Mouse (Mus musculus): ENCODE measurements around the gene Npr1. TPM values are rescaled to one million over a fixed set of nuclear protein-coding genes. Genes with fewer than 3 reads are reported as not detected.

Npr1 gene
- polyA plus RNA-seq, 1 experiment: 0.04 TPM

GRCm38 (mm10) chr3:90412312-90413010 lies 53.2 kb downstream of the Npr1 start:
- no peaks in the 10 kb centered on the region for H3K27me3 ChIP-seq (ENCODE audit: control insufficient read depth)
- no peak overlapping the region for H3K4me3 ChIP-seq (replicated peaks)
- TF ChIP-seq TAL1 (IDR thresholded peaks at IDR 0.05; ENCODE audit: low read length) (no peak), GATA1 (IDR thresholded peaks at IDR 0.05; ENCODE audit: low read length) (no peak)
- H3K4me1 ChIP-seq (ENCODE audit: control insufficient read depth): no peaks in the 10 kb centered on the region; the same call in 1 of the 2 replicates
- no peaks in the 10 kb centered on the region for H3K9me3 ChIP-seq (ENCODE audit: control insufficient read depth, low read length)
- H3K36me3 ChIP-seq (ENCODE audit: control insufficient read depth): peaks cover 96% of the 10 kb centered on the region

GRCm38 (mm10) chr3:90408721-90409120 lies 56.9 kb downstream of the Npr1 start:
- Histone ChIP-seq H3K4me3 (replicated peaks) (no peak overlapping the region), H3K9me3 (ENCODE audit: control insufficient read depth, low read length) (no peaks in the 10 kb centered on the region), H3K27me3 (ENCODE audit: control insufficient read depth) (no peaks in the 10 kb centered on the region), H3K36me3 (ENCODE audit: control insufficient read depth) (peaks cover 98% of the 10 kb centered on the region), H3K4me1 (ENCODE audit: control insufficient read depth) (no peaks in the 10 kb centered on the region; the same call in 1 of the 2 replicates)
- TF ChIP-seq TAL1 (IDR thresholded peaks at IDR 0.05; ENCODE audit: low read length) (no peak), GATA1 (IDR thresholded peaks at IDR 0.05; ENCODE audit: low read length) (no peak)

- no peaks in the 10 kb centered on the region for H3K9me3 ChIP-seq (ENCODE audit: control insufficient read depth, low read length)
- TF ChIP-seq GATA1 (IDR thresholded peaks at IDR 0.05; ENCODE audit: low read length) (no peak), TAL1 (IDR thresholded peaks at IDR 0.05; ENCODE audit: low read length) (no peak)
- no peaks in the 10 kb centered on the region for H3K4me1 ChIP-seq (ENCODE audit: control insufficient read depth)
- H3K27me3 ChIP-seq (ENCODE audit: control insufficient read depth): no peaks in the 10 kb centered on the region
- H3K36me3 ChIP-seq (ENCODE audit: control insufficient read depth): peaks cover 99% of the 10 kb centered on the region
- H3K4me3 ChIP-seq (replicated peaks): no peak overlapping the region
Measured at GRCm38 (mm10) chr3:90406414-90406813, 59.3 kb downstream of the Npr1 start.

- Histone ChIP-seq H3K27me3 (ENCODE audit: control insufficient read depth) (no peaks in the 10 kb centered on the region), H3K4me1 (ENCODE audit: control insufficient read depth) (no peaks in the 10 kb centered on the region), H3K9me3 (ENCODE audit: control insufficient read depth, low read length) (no peaks in the 10 kb centered on the region), H3K36me3 (ENCODE audit: control insufficient read depth) (peaks cover 100% of the 10 kb centered on the region), H3K4me3 (replicated peaks) (no peak overlapping the region)
- TF ChIP-seq GATA1 (IDR thresholded peaks at IDR 0.05; ENCODE audit: low read length): no peak
- no peak for TF ChIP-seq TAL1 (IDR thresholded peaks at IDR 0.05; ENCODE audit: low read length)
Measured at GRCm38 (mm10) chr3:90404609-90405008, 61.1 kb downstream of the Npr1 start.

GRCm38 (mm10) chr3:90404121-90404520 lies 61.5 kb downstream of the Npr1 start:
- Histone ChIP-seq H3K36me3 (ENCODE audit: control insufficient read depth) (peaks cover 100% of the 10 kb centered on the region), H3K9me3 (ENCODE audit: control insufficient read depth, low read length) (no peaks in the 10 kb centered on the region), H3K27me3 (ENCODE audit: control insufficient read depth) (no peaks in the 10 kb centered on the region), H3K4me1 (ENCODE audit: control insufficient read depth) (no peaks in the 10 kb centered on the region), H3K4me3 (replicated peaks) (no peak overlapping the region)
- TF ChIP-seq GATA1 (IDR thresholded peaks at IDR 0.05; ENCODE audit: low read length) (no peak), TAL1 (IDR thresholded peaks at IDR 0.05; ENCODE audit: low read length) (no peak)

GRCm38 (mm10) chr3:90400993-90401392 lies 64.7 kb downstream of the Npr1 start:
- H3K27me3 ChIP-seq (ENCODE audit: control insufficient read depth): no peaks in the 10 kb centered on the region
- no peaks in the 10 kb centered on the region for H3K9me3 ChIP-seq (ENCODE audit: control insufficient read depth, low read length)
- no peak overlapping the region for H3K4me3 ChIP-seq (replicated peaks)
- no peaks in the 10 kb centered on the region for H3K4me1 ChIP-seq (ENCODE audit: control insufficient read depth)
- peaks cover 95% of the 10 kb centered on the region for H3K36me3 ChIP-seq (ENCODE audit: control insufficient read depth)
- TF ChIP-seq GATA1 (IDR thresholded peaks at IDR 0.05; ENCODE audit: low read length) (no peak), TAL1 (IDR thresholded peaks at IDR 0.05; ENCODE audit: low read length) (no peak)

Other genes starting within 250 kb of the Npr1 start
- 3.9 and 4.3 TPM in 2 replicates for gene Jtb, start 234.3 kb downstream of the Npr1 start, polyA plus RNA-seq (2012)
- not detected in 2 replicates for gene Creb3l4, start 222.4 kb downstream of the Npr1 start, polyA plus RNA-seq (2012)
- 0.20 and 0.21 TPM in 2 replicates for gene Slc39a1, start 217.7 kb downstream of the Npr1 start, polyA plus RNA-seq (2012)
- 2.9 and 3.3 TPM in 2 replicates for gene Crtc2, start 211.7 kb downstream of the Npr1 start, polyA plus RNA-seq (2012)
- 1.1 and 1.3 TPM in 2 replicates for gene Dennd4b, start 200.7 kb downstream of the Npr1 start, polyA plus RNA-seq (2012)
- gene Gatad2b, start 172.7 kb downstream of the Npr1 start, polyA plus RNA-seq (2012): 0.37 and 0.40 TPM in 2 replicates
- 0.08 and 0.18 TPM in 2 replicates for gene Slc27a3, start 75.9 kb downstream of the Npr1 start, polyA plus RNA-seq (2012)
- 1.7 and 2.2 TPM in 2 replicates for gene Ints3, start 32.2 kb downstream of the Npr1 start, polyA plus RNA-seq (2012)
- 1.1 and 1.6 TPM in 2 replicates for gene Ilf2, start 10.3 kb upstream of the Npr1 start, polyA plus RNA-seq (2012)
- 0.11 and 0.14 TPM in 2 replicates for gene Snapin, start 25.2 kb upstream of the Npr1 start, polyA plus RNA-seq (2012)
- 7.2 and 8.0 TPM in 2 replicates for gene Chtop, start 43.6 kb upstream of the Npr1 start, polyA plus RNA-seq (2012)
- 0.15 and 0.23 TPM in 2 replicates for gene S100a1, start 48.5 kb upstream of the Npr1 start, polyA plus RNA-seq (2012)
- gene S100a13, start 48.6 kb upstream of the Npr1 start, polyA plus RNA-seq (2012): 0.67 and 0.76 TPM in 2 replicates
- gene S100a14, start 61.0 kb upstream of the Npr1 start, polyA plus RNA-seq (2012): not detected in 2 replicates
- 0.23 and 0.51 TPM in 2 replicates for gene S100a16, start 71.4 kb upstream of the Npr1 start, polyA plus RNA-seq (2012)
- gene S100a3, start 94.7 kb upstream of the Npr1 start, polyA plus RNA-seq (2012): not detected in 2 replicates
- not detected in 2 replicates for gene S100a2, start 124.4 kb upstream of the Npr1 start, polyA plus RNA-seq (2012)
- not detected in 2 replicates for gene Gm42674, start 136.0 kb upstream of the Npr1 start, polyA plus RNA-seq (2012)
- not detected in 2 replicates for gene S100a4, start 137.9 kb upstream of the Npr1 start, polyA plus RNA-seq (2012)
- not detected in 2 replicates for gene S100a5, start 142.7 kb upstream of the Npr1 start, polyA plus RNA-seq (2012)
- not detected in 2 replicates for gene S100a6, start 147.0 kb upstream of the Npr1 start, polyA plus RNA-seq (2012)
- not detected in 2 replicates for gene S100a7a, start 188.2 kb upstream of the Npr1 start, polyA plus RNA-seq (2012)
- gene S100a8, start 203.1 kb upstream of the Npr1 start, polyA plus RNA-seq (2012): not detected in 2 replicates
- 0.15 and 0.71 TPM in 2 replicates for gene S100a9, start 229.9 kb upstream of the Npr1 start, polyA plus RNA-seq (2012)

Measured in erythroblast, embryonic 14.5 days (primary cell).